Comparison of ENCODE assay signal across 17 mouse cellular contexts in genomic region chr3:78880072-78880471, GRCm38 (mm10).
"Had no signal": no experiment of that assay in that cellular context is flagged by ENCODE, and none has a peak within 500 bp of the region (broad histone marks: within the 10 kb centered on the region; RNA-seq: fewer than 3 reads in every experiment).

No protein-coding gene starts in this region.

- H3K4me3 ChIP-seq: limb, embryonic 12.5 days; liver, embryonic 13.5 days; megakaryocyte, embryonic 14.5 days had no signal

- H3K36me3 ChIP-seq: limb, embryonic 12.5 days; liver, embryonic 13.5 days had no signal

- H3K4me2 ChIP-seq: limb, embryonic 12.5 days; liver, embryonic 13.5 days; midbrain, embryonic 11.5 days had no signal

- H3K9ac ChIP-seq: limb, embryonic 12.5 days; liver, embryonic 13.5 days; liver, postnatal 0 days had no signal

- H3K27ac ChIP-seq: limb, embryonic 12.5 days; liver, embryonic 13.5 days; macrophage had no signal

- H3K9me3 ChIP-seq: limb, embryonic 12.5 days; liver, embryonic 13.5 days had no signal

- H3K4me1 ChIP-seq: limb, embryonic 12.5 days; liver, embryonic 13.5 days; megakaryocyte, embryonic 14.5 days had no signal

- DNase-seq: kidney, adult 8-10 months; kidney, postnatal 25 days; layer of hippocampus, adult 9-11 months; layer of hippocampus, postnatal 36 days; liver; liver, embryonic 13.5 days; liver, postnatal 0 days; lung, postnatal 14 days; right cerebral cortex, postnatal 4 days; spleen, adult 18-20 months; thymus, adult 2 months; thymus, postnatal 25 days had no signal

- H3K27me3 ChIP-seq: limb, embryonic 12.5 days; liver, embryonic 13.5 days; megakaryocyte, embryonic 14.5 days had no signal

- ATAC-seq: intestine, embryonic 16.5 days; liver, postnatal 0 days had no signal
